Mouse (Mus musculus) stomach, postnatal 0 days (tissue): ENCODE results near the gene Prss48.

Experiments used
- CTCF ChIP-seq: IDR thresholded peaks from 2 replicates; pipeline ENCODE4 v1.5.1; 2016; ENCODE audit warnings: antibody characterized with exemption, low read depth, mild to moderate bottlenecking, moderate library complexity
- EP300 ChIP-seq: optimal IDR thresholded peaks from 2 replicates; pipeline ENCODE3; 2016; ENCODE audit warnings: antibody characterized with exemption

- TF ChIP-seq EP300 (no peak), CTCF (no peak)
Measured at GRCm38 (mm10) chr3:86017484-86017883, 15.2 kb upstream of the Prss48 start.
